Mouse (Mus musculus) spleen, adult 2 months (tissue): ENCODE measurements around the gene Il21.

ENCODE experiments used
- CTCF ChIP-seq: fragments of 200-500 bp; IDR thresholded peaks from 2 replicates; pipeline ENCODE4 v1.5.1; 2011; ENCODE audit warnings: mild to moderate bottlenecking, inconsistent platforms; ENCODE audit not compliant: insufficient read depth, insufficient read length, insufficient replicate concordance; ENCODE audit errors: extremely low read depth
- POLR2A ChIP-seq: fragments of 200-500 bp; IDR thresholded peaks from 2 replicates; pipeline ENCODE4 v1.6.1; 2011; ENCODE audit warnings: low read depth, low read length, inconsistent platforms

GRCm38 (mm10) chr3:37180039-37180743, 52.2 kb downstream of the Il21 start:
- no peak for TF ChIP-seq POLR2A
- peak; percentile 17; the same call in 1 of the 2 replicates for TF ChIP-seq CTCF
